Mouse (Mus musculus) liver, embryonic 15.5 days (tissue): Measurements from ENCODE around the gene Zfp385b. TPM values are rescaled to one million over a fixed set of nuclear protein-coding genes. Genes with fewer than 3 reads are reported as not detected.

Experiments
- ATAC-seq: fragments of 200-750 bp; cut with Nextera tagmentation; 2 replicates; pipeline ENCODE4 v1.8.0; 2017; ENCODE audit warnings: moderate number of reproducible peaks, mild to moderate bottlenecking, moderate library complexity; ENCODE audit not compliant: insufficient read depth
- H3K27ac ChIP-seq: fragments of 300-500 bp; sonication (generic); replicated peaks from 2 replicates; pipeline ENCODE4 v1.5.1; 2015; ENCODE audit warnings: mild to moderate bottlenecking, inconsistent platforms
- H3K27me3 ChIP-seq: fragments of 300-500 bp; sonication (generic); 2 replicates; pipeline ENCODE4 v1.6.1; 2015; ENCODE audit warnings: mild to moderate bottlenecking, inconsistent platforms
- H3K36me3 ChIP-seq: fragments of 300-500 bp; sonication (generic); replicated peaks from 2 replicates; pipeline ENCODE4 v1.6.1; 2015; ENCODE audit warnings: moderate library complexity, mild to moderate bottlenecking, inconsistent platforms
- H3K4me1 ChIP-seq: fragments of 300-500 bp; sonication (generic); replicated peaks from 2 replicates; pipeline ENCODE4 v1.6.1; 2015; ENCODE audit warnings: inconsistent platforms
- H3K4me2 ChIP-seq: fragments of 300-500 bp; sonication (generic); 2 replicates; pipeline ENCODE4 v1.6.1; 2015; ENCODE audit warnings: moderate library complexity, mild to moderate bottlenecking, inconsistent platforms
- H3K4me3 ChIP-seq: fragments of 300-500 bp; sonication (generic); replicated peaks from 2 replicates; pipeline ENCODE4 v1.5.1; 2015; ENCODE audit warnings: mild to moderate bottlenecking, inconsistent platforms
- H3K9ac ChIP-seq: fragments of 300-500 bp; sonication (generic); 2 replicates; pipeline ENCODE4 v1.6.1; 2015; ENCODE audit warnings: moderate library complexity, mild to moderate bottlenecking, inconsistent platforms
- H3K9me3 ChIP-seq: fragments of 300-500 bp; sonication (generic); replicated peaks from 2 replicates; pipeline ENCODE4 v1.6.1; 2016; ENCODE audit warnings: inconsistent platforms
- WGBS: fragments of 180-500 bp; shearing (Covaris S2); methylation state at CpG from one replicate; pipeline ENCODE4 v1.1.7; 2015; ENCODE audit warnings: mixed read lengths; ENCODE audit not compliant: insufficient replicate concordance; 5-methylcytosine and 5-hydroxymethylcytosine counted together
- polyA plus RNA-seq: library from polyadenylated mRNA; unstranded; fragments of >200 nt; fragmentation: Nextera tagmentation; extraction: Ambion mirVana; gene quantifications from 2 replicates; pipeline ENCODE4 v1.2.1, GENCODE M21; 2015

Zfp385b gene
- polyA plus RNA-seq, 1 experiment from 2014 or later, result 6.7 TPM

- WGBS, result 26% methylated on average over 5 of the region's 5 CpGs
- peaks cover 7% of the 10 kb centered on the region for H3K4me1 ChIP-seq
- no peak overlapping the region for H3K27ac ChIP-seq
- no peaks in the 10 kb centered on the region for H3K9me3 ChIP-seq
- no peaks in the 10 kb centered on the region for H3K27me3 ChIP-seq
- H3K4me2 ChIP-seq, result no peak overlapping the region
- no peaks in the 10 kb centered on the region for H3K36me3 ChIP-seq
- H3K4me3 ChIP-seq, result no peak overlapping the region
- 0 out of 2 replicates have a peak, but pooled peaks have one; percentile 12 for ATAC-seq
- no peak overlapping the region for H3K9ac ChIP-seq
Measured at GRCm38 (mm10) chr2:77639993-77640392, 179.4 kb downstream of the Zfp385b start.

- Histone ChIP-seq H3K9me3 (no peaks in the 10 kb centered on the region), H3K4me3 (no peak overlapping the region), H3K4me2 (no peak overlapping the region), H3K4me1 (no peaks in the 10 kb centered on the region), H3K27ac (no peak overlapping the region), H3K36me3 (no peaks in the 10 kb centered on the region), H3K27me3 (no peaks in the 10 kb centered on the region), H3K9ac (no peak overlapping the region)
- ATAC-seq, result no peak
- WGBS, result 43% methylated on average over 3 of the region's 3 CpGs
Measured at GRCm38 (mm10) chr2:77631606-77632005, 187.8 kb downstream of the Zfp385b start.

- H3K4me3 ChIP-seq, result no peak overlapping the region
- H3K9me3 ChIP-seq, result no peaks in the 10 kb centered on the region
- H3K27ac ChIP-seq, result no peak overlapping the region
- no peak for ATAC-seq
- WGBS, result 70% methylated on average over 3 of the region's 3 CpGs
- H3K4me1 ChIP-seq, result no peaks in the 10 kb centered on the region
- H3K9ac ChIP-seq, result no peak overlapping the region
- no peak overlapping the region for H3K4me2 ChIP-seq
- no peaks in the 10 kb centered on the region for H3K36me3 ChIP-seq
- H3K27me3 ChIP-seq, result no peaks in the 10 kb centered on the region
Measured at GRCm38 (mm10) chr2:77627622-77628231, 191.7 kb downstream of the Zfp385b start.

DNA sequence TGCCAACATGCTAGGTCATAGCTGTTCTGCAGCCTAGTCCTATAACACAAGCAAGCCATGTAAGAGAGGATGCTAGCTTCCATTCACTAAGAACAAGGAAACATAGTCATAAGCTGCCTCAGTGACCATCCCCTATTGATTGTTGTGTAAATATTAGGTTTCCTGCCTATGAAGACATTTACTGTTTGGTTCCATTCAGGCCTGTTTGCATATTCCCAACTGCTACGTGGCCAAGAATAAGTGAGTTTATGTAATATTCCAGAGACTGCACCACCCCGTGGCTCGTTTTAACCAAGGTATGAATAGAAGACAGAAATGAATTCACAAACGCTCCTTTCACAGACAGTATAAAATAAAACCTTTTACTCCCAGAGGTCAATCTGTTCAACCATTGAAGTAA lies 200.8 kb downstream of the Zfp385b start:
- Histone ChIP-seq H3K27me3 (no peaks in the 10 kb centered on the region), H3K4me1 (no peaks in the 10 kb centered on the region), H3K9ac (no peak overlapping the region), H3K4me3 (no peak overlapping the region), H3K9me3 (no peaks in the 10 kb centered on the region), H3K36me3 (no peaks in the 10 kb centered on the region), H3K4me2 (no peak overlapping the region), H3K27ac (no peak overlapping the region)
- 64% methylated on average over 4 of the region's 4 CpGs for WGBS
- no peak for ATAC-seq

GRCm38 (mm10) chr2:77610303-77610991 lies 209.0 kb downstream of the Zfp385b start:
- no peaks in the 10 kb centered on the region for H3K36me3 ChIP-seq
- WGBS, result 59% methylated on average over 7 of the region's 7 CpGs

GRCm38 (mm10) chr2:77609452-77609851 lies 210.0 kb downstream of the Zfp385b start:
- 57% methylated on average over 5 of the region's 5 CpGs for WGBS
- no peak overlapping the region for H3K4me2 ChIP-seq
- H3K36me3 ChIP-seq, result no peaks in the 10 kb centered on the region
- H3K9ac ChIP-seq, result no peak overlapping the region
- no peak for ATAC-seq
- H3K9me3 ChIP-seq, result no peaks in the 10 kb centered on the region
- no peak overlapping the region for H3K27ac ChIP-seq
- H3K4me1 ChIP-seq, result no peaks in the 10 kb centered on the region
- H3K27me3 ChIP-seq, result no peaks in the 10 kb centered on the region
- H3K4me3 ChIP-seq, result no peak overlapping the region

More at GRCm38 (mm10) chr2:77610303-77610991, 209.0 kb downstream of the Zfp385b start:
- Histone ChIP-seq H3K27ac (no peak overlapping the region), H3K4me1 (no peaks in the 10 kb centered on the region), H3K9ac (no peak overlapping the region), H3K4me3 (no peak overlapping the region), H3K9me3 (no peaks in the 10 kb centered on the region), H3K4me2 (no peak overlapping the region), H3K27me3 (no peaks in the 10 kb centered on the region)
- no peak for ATAC-seq

GRCm38 (mm10) chr2:77608666-77609065 lies 210.8 kb downstream of the Zfp385b start:
- no peaks in the 10 kb centered on the region for H3K9me3 ChIP-seq
- H3K9ac ChIP-seq, result no peak overlapping the region
- no peak overlapping the region for H3K4me3 ChIP-seq
- WGBS, result 63% methylated on average over 4 of the region's 4 CpGs
- no peak overlapping the region for H3K4me2 ChIP-seq
- no peaks in the 10 kb centered on the region for H3K27me3 ChIP-seq
- H3K36me3 ChIP-seq, result no peaks in the 10 kb centered on the region
- ATAC-seq, result no peak
- no peaks in the 10 kb centered on the region for H3K4me1 ChIP-seq
- no peak overlapping the region for H3K27ac ChIP-seq

DNA sequence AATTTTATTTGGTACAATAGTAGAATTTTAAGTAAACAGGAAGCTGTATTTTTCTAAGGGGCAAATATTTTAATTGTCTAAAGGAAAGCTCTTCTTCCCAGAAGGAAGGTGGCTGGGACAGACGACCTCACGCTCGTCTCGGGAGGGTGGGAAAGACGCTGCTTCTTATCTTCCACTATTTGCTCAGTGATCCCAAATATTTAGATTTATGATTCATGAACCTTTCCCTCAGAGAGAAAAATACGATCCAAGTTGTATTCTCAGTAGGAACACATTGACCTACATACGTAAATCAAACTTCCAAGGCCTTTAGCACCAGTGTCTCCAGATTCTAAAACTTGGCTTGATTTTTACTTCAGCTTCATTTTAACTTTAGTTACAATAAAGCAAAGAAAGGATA lies 226.0 kb downstream of the Zfp385b start:
- H3K9ac ChIP-seq, result no peak overlapping the region
- H3K9me3 ChIP-seq, result no peaks in the 10 kb centered on the region
- H3K27ac ChIP-seq, result no peak overlapping the region
- H3K4me1 ChIP-seq, result no peaks in the 10 kb centered on the region
- no peak overlapping the region for H3K4me3 ChIP-seq
- ATAC-seq, result no peak
- H3K27me3 ChIP-seq, result no peaks in the 10 kb centered on the region
- H3K36me3 ChIP-seq, result no peaks in the 10 kb centered on the region
- 62% methylated on average over 7 of the region's 7 CpGs for WGBS
- no peak overlapping the region for H3K4me2 ChIP-seq

- H3K27ac ChIP-seq, result no peak overlapping the region
- H3K4me2 ChIP-seq, result no peak overlapping the region
- no peaks in the 10 kb centered on the region for H3K27me3 ChIP-seq
- 67% methylated on average over 6 of the region's 6 CpGs for WGBS
- no peak overlapping the region for H3K4me3 ChIP-seq
- no peak for ATAC-seq
- no peaks in the 10 kb centered on the region for H3K9me3 ChIP-seq
- H3K4me1 ChIP-seq, result no peaks in the 10 kb centered on the region
- H3K36me3 ChIP-seq, result no peaks in the 10 kb centered on the region
- no peak overlapping the region for H3K9ac ChIP-seq
Measured at GRCm38 (mm10) chr2:77592525-77592924, 226.9 kb downstream of the Zfp385b start.

GRCm38 (mm10) chr2:77589205-77589901 lies 230.1 kb downstream of the Zfp385b start:
- no peak for ATAC-seq
- H3K4me2 ChIP-seq, result no peak overlapping the region
- no peaks in the 10 kb centered on the region for H3K27me3 ChIP-seq
- 73% methylated on average over 12 of the region's 12 CpGs for WGBS
- H3K9me3 ChIP-seq, result no peaks in the 10 kb centered on the region
- H3K4me3 ChIP-seq, result no peak overlapping the region
- H3K27ac ChIP-seq, result no peak overlapping the region
- H3K9ac ChIP-seq, result no peak overlapping the region
- no peaks in the 10 kb centered on the region for H3K36me3 ChIP-seq
- H3K4me1 ChIP-seq, result no peaks in the 10 kb centered on the region

GRCm38 (mm10) chr2:77587387-77587786 lies 232.1 kb downstream of the Zfp385b start:
- Histone ChIP-seq H3K4me3 (no peak overlapping the region), H3K27me3 (no peaks in the 10 kb centered on the region), H3K4me2 (no peak overlapping the region), H3K4me1 (no peaks in the 10 kb centered on the region), H3K36me3 (no peaks in the 10 kb centered on the region), H3K27ac (no peak overlapping the region), H3K9me3 (no peaks in the 10 kb centered on the region), H3K9ac (no peak overlapping the region)
- WGBS, result 54% methylated on average over 4 of the region's 4 CpGs
- ATAC-seq, result no peak
